Comparison of ENCODE assay signal across 8 mouse cellular contexts in genomic region chr17:83253051-83253649, GRCm38 (mm10). TPM values are rescaled to one million over a fixed set of nuclear protein-coding genes. Genes with fewer than 3 reads are reported as not detected.
A peak's percentile ranks its signal among the peaks of the same experiment; 100 is the strongest.
DNase-seq lines count a peak whose midpoint lies in the region; ATAC-seq and TF ChIP-seq lines count a peak whose summit lies in the region.

No protein-coding gene starts in this region.

- no peaks in the 10 kb centered on the region for H3K27me3 ChIP-seq in G1E (ENCODE audit: insufficient read depth, low read length)
- H3K27me3 ChIP-seq in hindbrain, embryonic 13.5 days = peaks cover 12% of the 10 kb centered on the region
- peaks cover 16% of the 10 kb centered on the region for H3K27me3 ChIP-seq in midbrain, embryonic 15.5 days (replicated peaks)

- H3K4me1 ChIP-seq in G1E (ENCODE audit: insufficient read depth, low read depth, low read length) = peaks cover 8% of the 10 kb centered on the region; the same call in 1 of the 2 replicates
- no peaks in the 10 kb centered on the region for H3K4me1 ChIP-seq in hindbrain, embryonic 13.5 days (replicated peaks)
- H3K4me1 ChIP-seq in midbrain, embryonic 15.5 days = no peaks in the 10 kb centered on the region

- H3K4me3 ChIP-seq in G1E (ENCODE audit: low read depth, low read length) = no peak overlapping the region
- no peak overlapping the region for H3K4me3 ChIP-seq in hindbrain, embryonic 13.5 days
- no peak overlapping the region for H3K4me3 ChIP-seq in midbrain, embryonic 15.5 days

- H3K27ac ChIP-seq in hindbrain, embryonic 13.5 days = no peak overlapping the region
- no peak overlapping the region for H3K27ac ChIP-seq in midbrain, embryonic 15.5 days

- intact Hi-C loops in heart, postnatal 25 days (cut with DNase I) = loop anchor here (5.0 kb wide), 2 partner anchors 131 to 226 kb away; no protein-coding TSS in a partner anchor
- intact Hi-C loops in left cerebral cortex, postnatal 25 days (cut with DNase I) = loop anchor here (5.0 kb wide), 1 partner anchor 226 kb away; no protein-coding TSS in a partner anchor

- H3K9me3 ChIP-seq in G1E (replicated peaks) = no peaks in the 10 kb centered on the region
- H3K9me3 ChIP-seq in hindbrain, embryonic 13.5 days = no peaks in the 10 kb centered on the region
- H3K9me3 ChIP-seq in midbrain, embryonic 15.5 days = no peaks in the 10 kb centered on the region

- peak; percentile 51; the same call in 1 of the 2 replicates for TF ChIP-seq CTCF in G1E (IDR thresholded peaks at IDR 0.05; ENCODE audit: low read depth, low read length)

- DNase-seq in heart, adult 18-20 months = peak; percentile 49 to 75
- no peak for DNase-seq in heart, postnatal 25 days (ENCODE audit: low spot score)
- peak; percentile 6 for DNase-seq in G1E (ENCODE audit: low spot score)
- peak; percentile 87 for DNase-seq in embryo, embryonic 10.5 days (ENCODE audit: low spot score)
- DNase-seq in left cerebral cortex, postnatal 25 days (ENCODE audit: low spot score in 2 of 2) = peak; percentile 71 to 73
- DNase-seq in spleen, postnatal 4 days (ENCODE audit: low spot score in 2 of 2) = no peak

- H3K9ac ChIP-seq in hindbrain, embryonic 13.5 days = no peak overlapping the region
- H3K9ac ChIP-seq in midbrain, embryonic 15.5 days = no peak overlapping the region

- ATAC-seq in G1E (ENCODE audit: extremely low read depth, insufficient number of reproducible peaks, low FRiP score, poor library complexity, severe bottlenecking) = peak; percentile 54; the same call in 1 of the 2 replicates
- ATAC-seq in hindbrain, embryonic 13.5 days (ENCODE audit: low FRiP score) = peak; percentile 76
- ATAC-seq in midbrain, embryonic 15.5 days (replicated peaks) = peak; percentile 83

- H3K36me3 ChIP-seq in G1E (replicated peaks) = no peaks in the 10 kb centered on the region
- no peaks in the 10 kb centered on the region for H3K36me3 ChIP-seq in hindbrain, embryonic 13.5 days
- H3K36me3 ChIP-seq in midbrain, embryonic 15.5 days (replicated peaks) = no peaks in the 10 kb centered on the region

- WGBS in hindbrain, embryonic 13.5 days = 31% methylated on average over 12 of the region's 12 CpGs
- WGBS in midbrain, embryonic 15.5 days = 31% methylated on average over 12 of the region's 12 CpGs

- no peak overlapping the region for H3K4me2 ChIP-seq in hindbrain, embryonic 13.5 days
- no peak overlapping the region for H3K4me2 ChIP-seq in midbrain, embryonic 15.5 days

RNA-seq across cellular contexts. Expression of gene Pkdcc, which starts 38.1 kb away (rescaled TPM):
- 10 to 100 TPM; 43.1 to 57.1 TPM for total RNA-seq in heart, adult 18-20 months (2021)
- 10 to 100 TPM; 48.6 to 48.7 TPM for total RNA-seq in heart, postnatal 25 days (2021)
- total RNA-seq in G1E (2014; fragmentation: Nextera tagmentation) (not detected in 2 replicates), G1E (2017) (not detected in 2 replicates)
- not detected in 2 replicates for polyA plus RNA-seq in G1E (2012)
- polyA plus RNA-seq in hindbrain, embryonic 13.5 days (2015; fragmentation: Nextera tagmentation; extraction: Ambion mirVana) = 4.4 and 5.7 TPM in 2 replicates
- total RNA-seq in left cerebral cortex, postnatal 25 days (2021) = 10 to 100 TPM; 14.0 to 14.4 TPM
- 4.3 and 5.5 TPM in 2 replicates for polyA plus RNA-seq in midbrain, embryonic 15.5 days (2015; fragmentation: Nextera tagmentation; extraction: Ambion mirVana)

Comparison
In these comparisons a context has a peak if more than half of its experiments do, and no peak if none do; other contexts are left out.
1. DNase-seq: peak in heart, adult 18-20 months (2 of 2), G1E (single experiment), embryo, embryonic 10.5 days (single experiment) and left cerebral cortex, postnatal 25 days (2 of 2); none in heart, postnatal 25 days (single experiment) and spleen, postnatal 4 days (0 of 2).
2. RNA of gene Pkdcc, which starts 38.1 kb away (total RNA-seq): 43.1 to 57.1 TPM in heart, adult 18-20 months, 48.6 to 48.7 TPM in heart, postnatal 25 days and 14.0 to 14.4 TPM in left cerebral cortex, postnatal 25 days; not detected in G1E; every median in the first group is over 10 times any median in the second.
3. Peak in every context shown above with its lines, with median percentiles within 50 percentile points of each other: ATAC-seq.